Mouse (Mus musculus): ENCODE measurements around the gene Med27.

Med27 gene

DNA sequence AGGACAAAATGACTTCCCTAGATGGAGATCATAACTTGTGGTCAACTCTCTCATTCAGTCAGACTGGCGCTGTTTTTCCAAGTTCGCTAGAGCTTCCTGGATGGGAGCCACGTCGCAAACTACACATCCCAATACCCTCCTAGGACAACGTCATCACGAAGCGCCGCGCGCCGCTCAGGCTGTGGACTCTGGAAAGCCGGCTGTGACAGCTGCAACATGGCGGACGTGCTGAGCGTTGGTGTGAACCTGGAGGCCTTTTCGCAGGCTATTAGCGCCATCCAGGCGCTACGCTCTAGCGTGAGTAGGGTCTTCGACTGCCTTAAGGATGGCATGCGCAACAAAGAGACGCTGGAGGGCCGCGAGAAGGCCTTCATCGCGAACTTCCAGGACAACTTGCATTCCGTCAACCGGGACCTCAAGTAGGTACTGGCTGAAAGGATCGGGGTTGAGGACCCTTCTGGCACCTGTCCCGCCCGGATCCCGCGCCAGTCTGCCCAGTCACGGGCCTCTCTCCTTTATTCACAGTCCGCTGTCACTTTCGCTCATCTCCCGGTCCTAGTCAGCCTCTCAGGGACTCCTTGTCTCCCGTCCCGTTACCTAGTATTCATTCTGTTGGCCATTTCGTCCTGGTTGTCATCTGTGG, at the start of gene Med27:
Gene Med27 (plus strand): TSS at position 191 of the 643 bp plus-strand sequence.
- DNase-seq, result peak; percentile 98

DNA sequence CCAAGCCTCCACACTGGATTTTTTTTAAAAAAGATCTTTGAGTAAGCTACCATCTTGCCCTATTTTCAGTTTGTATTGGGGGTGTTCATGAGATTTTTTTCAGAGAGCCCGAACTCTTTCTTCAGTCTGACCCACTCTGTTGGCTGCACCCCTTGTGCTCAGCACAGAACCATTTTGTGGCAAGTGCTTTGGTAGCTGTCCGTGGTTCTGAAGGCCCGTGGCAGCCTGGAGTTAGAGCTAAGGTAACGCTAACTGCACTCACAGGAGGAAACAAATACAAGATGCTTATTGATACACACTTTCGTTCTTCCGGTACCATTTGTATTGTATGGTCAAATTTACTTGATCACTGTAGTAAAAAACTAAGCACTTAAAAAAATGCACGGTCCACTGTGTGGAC, 36.7 kb upstream of the Med27 start:
- DNase-seq, result no peak

DNA sequence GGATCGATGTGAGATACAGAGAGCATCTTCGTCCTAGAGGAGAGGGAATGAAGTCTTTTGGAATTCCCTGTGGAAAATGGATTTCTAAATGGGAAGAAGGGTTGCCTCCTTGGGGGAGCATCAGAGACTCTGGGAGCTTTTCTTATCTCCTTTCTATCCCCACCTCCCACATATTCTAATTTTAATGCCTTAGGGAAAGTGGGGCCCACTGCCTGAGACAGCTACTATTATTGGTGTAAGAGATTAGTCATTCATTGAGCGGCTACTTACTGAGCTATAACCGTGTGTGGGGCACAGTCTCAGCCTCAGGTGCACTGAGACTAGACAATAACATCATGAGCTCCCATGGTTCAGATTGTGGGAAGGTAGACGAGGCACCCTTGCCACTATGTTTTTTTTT, 34.6 kb upstream of the Med27 start:
- DNase-seq, result no peak

DNA sequence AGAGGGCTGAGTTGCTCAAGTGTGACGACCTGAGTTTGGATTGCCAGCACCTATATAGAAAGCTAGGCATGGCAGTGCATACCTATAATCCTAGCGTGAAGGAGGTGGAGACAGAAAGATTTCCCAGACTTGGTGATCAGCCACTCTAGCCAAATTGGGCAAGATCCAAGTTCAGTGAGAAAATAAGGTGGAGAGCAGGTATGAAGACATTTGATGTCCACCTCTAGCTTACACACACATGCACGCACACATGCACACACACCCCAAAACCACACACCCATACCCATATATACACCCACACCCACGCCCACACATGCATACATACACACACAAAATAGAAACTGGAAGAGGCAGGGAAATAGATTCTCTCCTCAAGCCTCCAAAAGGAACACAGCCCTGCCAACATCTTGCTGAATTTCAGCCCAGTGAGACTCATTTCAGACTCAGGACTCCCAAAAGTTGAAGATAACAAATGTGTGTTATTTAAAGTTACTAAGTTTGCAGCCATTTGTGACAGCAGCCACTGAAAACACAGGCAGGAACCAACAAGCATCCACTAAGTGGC, 28.6 kb upstream of the Med27 start:
- no peak for DNase-seq

DNA sequence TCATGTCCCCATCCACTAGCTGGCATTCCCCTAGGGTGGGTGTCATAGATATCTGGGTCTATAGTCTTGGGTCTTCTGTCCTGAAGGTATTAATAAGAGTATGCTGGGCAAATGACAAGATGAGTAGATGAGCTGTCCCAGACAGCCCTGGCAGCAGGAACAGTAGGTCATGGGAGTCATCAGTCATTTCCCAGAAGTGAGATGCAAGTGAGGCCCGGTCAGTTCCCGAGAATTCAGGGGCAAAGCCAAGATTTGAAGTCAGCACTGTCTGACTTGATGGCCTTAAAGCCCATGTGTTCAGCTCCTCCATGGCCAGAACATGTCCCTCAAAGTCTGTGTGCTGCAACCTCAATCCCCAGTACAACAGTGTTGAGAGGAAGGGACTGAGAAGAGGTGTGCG, 28.0 kb upstream of the Med27 start:
- DNase-seq, result no peak

DNA sequence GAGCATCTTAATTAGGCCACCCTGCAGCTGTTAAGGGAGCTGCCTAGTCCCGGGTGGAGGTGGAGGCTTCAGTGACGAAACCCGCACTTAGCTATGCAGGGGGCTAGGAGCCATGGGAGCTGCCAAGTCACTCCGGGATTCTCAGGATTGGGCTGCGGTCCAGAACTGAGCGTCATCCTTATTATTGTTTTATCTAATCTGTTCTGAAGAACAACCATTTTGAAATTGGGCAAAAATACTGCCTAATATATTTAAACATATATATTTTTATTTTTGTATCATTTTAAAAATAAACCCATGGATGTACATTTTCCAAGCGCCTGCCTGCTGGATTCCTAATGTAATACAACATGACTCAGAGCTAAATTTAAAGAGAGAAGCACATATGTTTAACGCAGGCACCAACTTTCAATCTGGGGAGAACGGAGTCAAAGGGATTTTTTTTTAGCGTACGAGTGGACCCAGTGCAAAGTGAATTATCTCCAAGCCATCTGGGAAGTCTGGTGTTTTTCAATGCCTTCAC, 26.3 kb upstream of the Med27 start:
- peak; percentile 71 for DNase-seq

DNA sequence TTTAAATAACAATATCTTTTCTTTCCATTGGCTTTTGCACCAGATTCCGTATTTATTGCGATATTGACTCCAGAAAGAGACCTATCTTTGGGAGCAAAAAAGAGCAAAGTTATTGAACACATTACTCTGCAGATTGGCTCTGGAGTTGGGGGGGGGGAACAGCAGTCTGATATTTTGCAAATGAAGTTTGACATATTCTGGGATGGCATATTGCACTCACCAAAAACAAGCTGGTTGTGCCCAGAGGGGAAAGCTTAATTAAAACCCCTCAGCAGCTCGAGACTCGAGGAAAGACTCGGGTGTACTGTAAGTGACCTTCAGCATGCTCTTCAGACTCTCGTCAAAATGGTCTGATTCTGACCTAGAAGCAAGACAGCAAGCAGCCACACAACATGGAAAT, 25.8 kb upstream of the Med27 start:
- DNase-seq, result no peak

DNA sequence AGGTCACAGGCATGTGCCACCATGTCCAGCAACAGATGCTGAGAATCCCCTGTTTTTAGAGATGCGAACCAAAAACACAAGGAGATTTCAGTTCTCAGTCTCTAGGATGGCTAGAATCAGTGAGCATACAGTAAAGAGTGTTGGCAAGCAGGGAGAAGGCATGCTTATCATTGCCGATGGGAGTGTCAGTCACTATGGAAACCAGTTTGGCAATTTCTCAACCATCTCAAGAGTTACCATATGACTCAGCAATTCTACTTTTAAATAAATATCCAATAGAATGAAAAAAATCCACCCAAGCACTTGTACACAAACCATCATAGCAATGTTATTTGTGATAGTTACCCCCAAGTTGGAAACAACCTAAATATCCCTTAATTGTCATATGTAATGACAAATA, 22.2 kb upstream of the Med27 start:
- no peak for DNase-seq

DNA sequence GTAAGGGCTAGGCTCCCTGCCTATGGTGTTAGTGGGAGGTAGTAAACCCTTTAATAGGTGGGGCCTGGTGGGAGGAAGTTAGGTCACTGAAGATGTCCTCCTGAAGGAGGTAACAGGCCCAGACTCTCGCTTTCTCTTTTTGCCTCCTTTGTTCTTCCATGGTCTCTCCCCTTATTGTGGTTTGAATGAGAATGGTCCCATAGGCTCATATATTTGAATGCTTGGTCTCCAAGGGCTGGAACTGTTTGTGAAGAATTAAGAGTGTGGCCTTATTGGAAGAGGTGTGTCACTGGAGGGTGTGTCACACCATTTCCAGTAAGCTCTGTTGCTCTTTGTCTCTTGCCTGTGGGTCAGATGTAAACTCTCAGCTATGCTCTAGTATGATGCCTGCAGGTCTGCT, 16.1 kb upstream of the Med27 start:
- no peak for DNase-seq

DNA sequence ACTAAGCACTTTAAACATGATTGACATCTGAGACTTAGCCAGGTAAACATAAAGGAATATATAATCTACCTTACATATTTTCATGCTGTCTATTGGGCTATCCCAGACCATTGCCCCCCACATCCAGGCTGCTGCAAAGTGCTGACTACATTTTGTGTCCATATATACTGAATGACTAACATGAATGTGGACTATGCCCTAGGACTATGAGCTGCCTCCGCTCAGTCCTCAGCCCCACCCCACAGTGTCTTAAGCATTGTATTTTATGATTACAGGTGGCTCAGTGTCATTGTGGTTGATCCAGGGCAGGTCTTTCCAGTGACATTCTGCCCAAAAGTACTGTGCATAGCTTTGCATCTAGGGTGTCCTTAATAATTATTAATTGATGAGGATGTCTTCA, 8.2 kb upstream of the Med27 start:
- no peak for DNase-seq

DNA sequence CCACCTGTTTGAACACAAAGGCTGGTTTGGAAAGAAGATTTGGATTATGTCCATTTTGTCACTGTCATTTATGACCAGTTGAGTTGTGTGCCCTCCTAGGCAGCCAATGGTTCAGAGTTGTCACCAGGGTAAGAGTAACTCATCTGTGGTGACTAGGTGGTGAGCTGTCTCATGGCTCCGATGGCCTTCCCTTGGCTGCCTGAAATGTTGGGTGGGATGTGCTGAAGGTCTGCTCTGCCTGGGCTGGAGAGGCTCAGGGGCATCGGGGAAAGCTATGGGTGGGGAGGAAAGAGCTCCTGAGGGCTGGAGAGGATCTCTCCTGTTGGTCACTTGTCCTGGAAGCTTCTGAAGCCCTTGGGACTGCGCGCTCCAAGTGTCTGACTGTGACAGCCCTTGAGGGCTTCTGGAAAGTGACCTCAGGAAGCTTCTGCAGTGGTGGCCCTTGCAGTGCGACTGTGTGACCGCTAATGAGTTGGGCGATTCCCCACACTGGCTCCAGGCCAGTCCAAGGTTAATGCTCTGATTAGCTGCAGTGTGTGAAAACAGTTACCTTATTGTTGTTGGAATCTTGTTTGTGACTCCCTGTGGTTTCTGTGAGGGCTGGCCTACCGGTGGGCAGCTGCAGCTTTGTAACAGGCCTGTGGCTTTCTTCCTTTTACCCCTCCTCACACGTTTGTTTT, 12.2 kb downstream of the Med27 start:
- DNase-seq, result no peak

DNA sequence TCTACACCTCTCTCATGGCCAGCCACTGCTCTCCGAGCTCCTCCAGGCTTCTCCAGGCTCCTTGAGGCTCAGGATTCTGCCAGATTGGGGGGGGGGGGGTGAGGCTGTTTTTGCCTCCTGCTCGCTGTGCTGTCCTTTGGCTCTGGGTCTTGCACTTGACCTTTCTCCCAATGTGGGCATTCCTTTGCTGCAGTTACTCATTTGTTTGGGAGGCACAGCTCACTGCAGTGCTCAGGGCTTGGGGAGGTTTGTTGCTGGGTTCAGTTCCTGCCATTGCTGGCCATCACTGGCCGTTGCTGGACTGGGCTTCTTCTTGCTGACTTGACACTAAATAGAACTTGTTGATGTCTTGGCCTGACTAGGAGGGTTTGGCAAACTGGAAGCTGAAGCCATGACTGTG, 14.3 kb downstream of the Med27 start:
- DNase-seq, result no peak

DNA sequence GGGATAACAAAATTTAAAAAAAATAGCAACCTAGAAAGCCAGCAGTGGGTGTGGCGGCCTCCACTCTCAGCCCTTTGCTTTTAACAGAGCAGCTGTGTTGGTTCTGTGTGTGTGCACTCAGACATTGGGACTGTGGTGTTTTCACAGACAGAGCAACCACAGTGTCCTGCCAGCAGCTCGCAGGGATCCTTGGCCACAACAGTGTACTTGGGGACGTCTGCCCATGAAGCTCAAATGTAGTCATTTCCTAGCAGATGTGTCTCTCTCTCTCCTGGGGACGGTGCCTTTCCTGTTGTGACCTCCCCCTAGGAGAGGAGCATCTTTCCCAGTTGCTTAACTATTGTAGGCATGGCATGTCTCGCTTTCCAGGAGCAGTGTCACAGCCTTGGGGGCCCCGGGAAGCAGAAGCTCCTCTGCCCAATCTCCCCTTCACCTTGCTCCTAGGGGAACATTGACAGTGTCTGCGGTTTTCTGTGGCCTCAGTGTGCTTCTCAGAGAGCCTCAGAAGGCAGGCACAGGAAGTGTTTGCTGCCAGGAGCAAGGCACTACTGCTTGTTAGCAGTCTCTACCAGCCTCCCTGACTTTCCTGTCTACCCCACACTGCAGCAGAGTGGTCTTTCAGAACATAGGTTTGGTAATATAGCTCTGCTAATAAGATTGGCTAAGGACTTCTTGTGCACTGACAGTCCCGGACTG, 18.5 kb downstream of the Med27 start:
- DNase-seq, result no peak

DNA sequence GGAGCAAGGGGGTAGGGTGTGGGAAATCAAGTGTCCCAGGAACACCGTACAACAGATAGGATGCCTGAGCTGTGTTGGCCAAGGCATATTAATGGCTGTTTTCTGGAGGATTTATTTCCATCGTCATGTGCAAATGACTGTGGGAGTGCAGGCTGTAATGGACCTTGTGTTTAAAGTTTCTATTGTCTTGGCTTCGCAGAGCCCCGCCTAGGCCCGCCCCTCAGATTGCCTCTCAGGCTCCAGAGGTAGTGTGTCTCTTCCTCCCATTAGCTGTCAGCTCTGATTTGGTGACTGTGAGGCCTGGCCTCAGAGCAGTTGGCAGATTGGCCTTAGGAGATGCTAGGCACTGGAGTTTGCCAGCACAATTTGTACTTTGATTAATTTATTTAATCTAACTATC, 22.1 kb downstream of the Med27 start:
- no peak for DNase-seq

DNA sequence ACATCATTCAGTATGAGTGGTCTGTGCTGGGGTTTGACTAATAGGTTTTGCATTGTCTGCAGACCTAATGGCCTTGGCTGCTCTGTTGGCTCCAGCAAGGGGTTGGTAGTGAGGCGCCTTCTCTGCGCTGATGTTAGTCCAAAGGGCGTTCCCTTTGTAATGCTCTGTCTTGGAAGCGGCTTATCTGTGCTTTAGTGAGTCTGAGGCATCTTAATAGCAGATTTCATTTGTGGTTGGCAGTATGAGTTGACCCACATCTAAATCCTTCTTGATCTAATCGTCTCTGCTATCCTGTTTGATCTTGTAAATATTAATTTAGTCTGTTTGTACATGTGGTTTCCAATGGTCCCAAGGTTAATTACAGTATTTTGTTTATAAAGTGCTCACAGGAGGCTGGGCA, 25.6 kb downstream of the Med27 start:
- no peak for DNase-seq

DNA sequence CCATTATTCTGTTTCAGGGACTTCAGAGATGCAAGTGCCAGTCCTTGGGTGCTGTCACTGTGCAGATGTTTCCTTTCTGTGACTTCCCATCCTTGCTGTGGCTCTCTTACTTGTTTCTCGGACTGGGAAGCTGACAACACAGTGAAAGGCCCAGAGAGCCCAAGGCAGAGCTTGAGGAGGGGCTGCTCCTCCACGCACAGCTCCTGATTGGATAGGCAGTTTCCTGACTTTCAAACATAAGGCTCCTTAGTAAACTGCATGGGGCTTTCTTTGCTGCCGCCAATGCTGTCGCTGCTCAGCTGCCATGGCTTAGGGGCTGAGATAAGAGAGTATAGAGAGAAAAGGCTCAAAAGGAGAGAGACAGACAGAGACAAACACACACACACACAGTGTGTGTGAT, 35.1 kb downstream of the Med27 start:
- no peak for DNase-seq

DNA sequence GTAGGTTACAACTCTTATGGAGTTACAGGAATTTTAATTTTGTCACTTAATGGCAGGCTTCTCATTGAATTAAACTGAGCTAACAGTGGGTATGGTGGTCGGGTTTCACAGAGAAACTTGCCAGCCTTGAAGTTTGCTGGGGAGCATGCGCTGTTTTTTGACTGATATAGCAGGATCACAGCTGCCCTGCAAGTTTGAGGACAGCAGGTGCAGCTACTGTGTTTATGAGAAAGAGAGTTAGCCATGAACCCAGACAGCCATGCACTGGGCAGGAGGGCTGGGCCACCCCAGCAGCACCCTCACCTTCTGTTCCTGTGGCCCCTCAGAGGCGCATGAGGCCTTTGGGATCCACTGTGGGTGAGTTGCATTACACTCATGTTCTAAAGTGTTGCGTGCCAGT, 36.0 kb downstream of the Med27 start:
- no peak for DNase-seq

DNA sequence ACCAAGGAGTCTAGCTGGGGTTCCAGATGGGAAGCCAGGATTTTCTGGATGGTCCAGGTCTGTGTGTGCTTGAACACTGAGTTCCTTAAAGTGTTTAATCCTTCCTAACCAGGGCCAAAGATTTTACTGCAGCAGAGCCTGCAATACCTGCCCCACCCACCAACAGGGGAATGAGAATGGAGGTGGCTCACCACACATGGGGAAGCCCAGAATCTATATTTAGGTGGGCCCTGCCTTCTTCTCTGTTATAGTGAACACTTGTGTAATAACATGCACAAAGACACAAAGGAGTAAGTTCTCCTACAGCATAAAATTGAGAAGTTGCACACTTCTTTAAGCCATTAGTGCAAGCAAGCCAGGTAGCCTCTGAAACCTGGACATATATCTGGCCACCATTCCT, 36.5 kb downstream of the Med27 start:
- no peak for DNase-seq

DNA sequence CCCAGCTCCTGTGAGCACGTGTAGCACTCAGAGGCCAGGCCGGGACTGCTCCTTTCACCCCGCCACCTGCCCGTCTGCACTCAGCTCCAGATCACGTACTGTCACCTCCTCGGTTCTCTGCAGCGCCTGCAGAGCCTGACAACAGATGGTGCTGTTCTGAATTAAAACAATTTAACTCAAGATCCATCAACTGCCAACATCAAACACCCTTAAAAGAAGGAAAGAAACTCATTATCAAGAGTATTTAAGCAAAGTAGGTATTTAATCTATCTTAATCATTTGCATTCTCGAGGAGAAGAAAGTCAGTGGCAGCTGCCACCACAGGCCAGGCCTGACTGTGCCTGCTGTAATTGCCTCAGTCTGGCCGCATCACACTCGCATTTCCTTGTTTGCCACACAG, 38.8 kb downstream of the Med27 start:
- no peak for DNase-seq

DNA sequence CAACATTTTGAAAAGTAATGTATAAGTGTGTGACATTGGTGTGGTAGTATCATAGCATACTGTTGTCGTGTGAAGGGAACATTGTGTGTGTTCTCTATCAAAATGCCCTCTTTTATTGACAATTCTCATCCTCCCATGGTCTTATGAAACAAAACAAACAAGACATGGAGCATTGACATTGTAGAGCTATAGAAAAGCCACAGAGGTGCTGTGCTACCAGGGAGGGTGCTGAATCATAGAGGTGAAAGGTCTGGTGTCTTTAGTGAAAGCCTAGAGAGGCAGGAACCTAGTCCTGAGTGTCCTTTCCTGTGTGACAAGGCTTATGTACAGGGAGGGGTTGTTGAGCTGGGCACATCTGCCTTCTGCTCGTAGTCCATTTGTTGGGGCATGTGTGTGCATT, 40.6 kb downstream of the Med27 start:
- DNase-seq, result no peak

DNA sequence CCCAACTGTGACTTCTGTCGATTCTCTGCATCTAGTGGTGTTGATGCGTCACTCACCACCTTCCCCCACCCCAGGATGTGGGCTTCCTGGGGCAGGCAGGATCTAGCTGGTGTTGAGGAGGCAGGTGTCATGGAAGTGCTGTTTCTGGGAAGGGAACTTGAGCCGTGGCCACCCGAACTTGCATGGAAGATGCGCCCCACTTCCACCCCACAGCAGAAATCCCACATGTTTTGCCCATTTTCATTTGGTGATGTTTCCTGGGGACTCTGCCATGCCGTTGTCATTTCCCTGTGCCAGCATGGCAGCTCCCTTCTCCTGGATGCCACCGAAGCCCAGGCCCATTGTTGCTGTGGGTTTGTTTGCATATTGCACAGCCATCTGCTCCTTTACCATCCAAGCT, 42.3 kb downstream of the Med27 start:
- no peak for DNase-seq

DNA sequence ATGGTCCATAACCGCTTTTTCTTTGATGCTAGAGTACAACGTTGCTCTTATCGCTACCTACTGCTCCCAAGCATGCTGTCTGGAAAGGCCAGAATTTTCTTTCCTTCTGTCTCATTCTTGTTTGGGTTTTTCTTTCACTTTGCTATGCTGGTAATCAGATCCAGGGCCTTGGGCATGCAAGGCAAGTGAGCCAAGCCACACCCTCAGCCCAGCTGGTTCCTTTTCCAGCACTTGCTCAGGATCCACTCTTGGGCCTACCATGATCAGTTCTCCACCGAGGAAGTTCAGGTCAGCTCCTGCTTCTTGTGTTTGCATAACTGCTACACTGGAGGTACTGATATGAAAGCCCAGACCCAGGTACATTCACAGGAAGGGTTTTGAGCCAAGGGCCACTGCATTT, 44.5 kb downstream of the Med27 start:
- no peak for DNase-seq

DNA sequence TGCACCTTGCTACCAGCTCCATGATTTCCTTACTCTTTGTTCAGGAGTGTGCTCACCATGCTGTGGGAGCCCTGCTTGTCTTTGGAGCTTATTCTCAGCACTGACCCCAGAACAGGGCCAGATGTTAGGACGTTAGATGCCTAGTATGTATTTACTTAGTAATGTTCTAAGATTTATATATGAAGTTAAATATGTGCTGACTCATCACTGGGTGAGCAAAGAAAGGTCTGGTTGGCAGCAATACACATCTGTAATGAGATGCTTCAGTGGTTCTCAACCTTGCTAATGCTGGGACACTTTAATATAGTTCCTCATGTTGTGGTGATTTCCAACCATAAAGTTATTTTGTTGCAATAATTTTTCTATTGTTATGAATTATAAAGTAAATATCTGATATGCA, 45.4 kb downstream of the Med27 start:
- DNase-seq, result no peak

DNA sequence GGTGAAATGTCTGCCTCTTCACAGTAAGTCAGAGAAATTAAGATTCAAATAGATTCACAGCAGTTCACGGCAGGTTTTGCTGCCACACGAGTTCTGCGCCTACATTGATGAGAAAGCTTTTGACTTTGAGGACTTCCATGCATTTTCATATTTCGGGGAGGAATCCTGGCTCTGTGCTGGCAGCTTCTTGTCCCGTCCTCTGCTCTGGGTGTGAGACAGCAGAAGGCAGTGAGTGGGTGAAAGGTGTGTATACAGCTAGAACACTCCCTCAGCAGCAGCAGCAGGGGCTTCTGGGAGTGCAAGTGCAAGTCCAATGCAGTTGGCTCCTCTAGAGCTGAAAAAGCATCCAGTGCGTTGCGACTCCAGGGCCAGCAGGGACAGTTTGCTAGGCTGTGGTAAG, 53.6 kb downstream of the Med27 start:
- no peak for DNase-seq

All from right cerebral cortex, postnatal 14 days (tissue).